Mouse (Mus musculus) thymus, postnatal 10 days (tissue): ENCODE results near the gene Wdr44.
"Not testable (repeated sequence)": the region's sequence is repeated elsewhere in the genome, so short reads cannot be mapped to it uniquely, and the experiment has no call there.

ENCODE experiments used
- DNase-seq, 2 experiments: peaks; one replicate each; pipeline ENCODE4 v3.0.0; 2021; ENCODE audit warnings: low spot score in 2 of 2

Gene Wdr44

DNA sequence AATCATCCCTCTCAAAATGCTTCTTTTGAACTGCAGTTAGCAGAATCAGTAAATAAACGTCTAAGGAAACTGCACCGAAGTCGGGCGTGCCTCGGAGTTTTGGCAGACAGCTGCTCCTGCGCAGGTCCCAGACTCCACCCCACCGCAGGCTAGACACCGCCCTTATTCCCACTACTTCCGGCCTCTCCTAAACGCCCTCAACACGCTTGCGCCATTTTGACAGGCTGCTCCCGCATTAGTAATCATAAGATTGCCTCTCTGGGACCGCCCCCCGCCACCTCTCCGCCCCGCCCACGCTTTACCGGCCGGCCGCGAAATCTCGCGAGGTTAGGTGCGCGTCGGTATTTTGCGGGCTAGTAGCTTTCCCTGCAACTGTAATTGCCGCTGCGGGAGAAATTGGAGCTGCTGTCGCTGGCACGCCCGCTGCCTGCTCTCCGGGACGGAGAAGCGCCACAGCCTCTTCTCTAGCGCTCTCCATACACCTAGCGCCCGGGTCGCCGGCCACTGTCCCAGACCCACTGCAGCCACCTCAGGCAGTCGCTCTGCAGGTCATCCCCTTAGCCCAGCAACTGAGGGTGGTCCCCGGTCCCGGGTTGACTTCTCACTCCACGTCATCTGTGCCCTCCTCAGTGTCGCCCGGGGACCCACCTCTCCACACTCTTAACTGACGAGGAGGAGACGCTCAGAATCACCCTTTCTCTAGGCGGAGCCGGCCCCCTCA lies at the start of gene Wdr44:
Wdr44 (plus strand) TSS at position 330 of the 721 bp plus-strand sequence.
- peak; percentile 92 for DNase-seq

GRCm38 (mm10) chrX:23648371-23648770 lies 44.5 kb upstream of the Wdr44 start:
- DNase-seq = no peak

DNA sequence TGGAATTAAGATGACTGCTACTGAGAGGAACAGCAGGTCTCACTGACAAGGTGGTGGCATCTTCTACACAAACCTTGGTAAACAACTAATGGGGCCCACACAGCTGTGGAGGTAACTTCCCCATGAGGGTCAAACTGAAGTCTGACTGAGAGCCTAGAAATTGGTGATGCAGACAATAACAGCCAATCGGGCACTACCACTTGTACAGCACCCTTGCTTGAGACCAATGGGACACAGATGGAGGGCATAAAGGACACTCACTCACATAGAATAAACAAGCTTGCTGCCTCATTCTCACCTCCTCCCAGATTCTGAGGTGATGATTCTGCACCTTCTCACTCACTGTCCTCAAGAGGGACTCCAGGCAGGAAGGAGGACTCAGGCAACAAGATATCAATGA lies 30.6 kb upstream of the Wdr44 start:
- no peak for DNase-seq

DNA sequence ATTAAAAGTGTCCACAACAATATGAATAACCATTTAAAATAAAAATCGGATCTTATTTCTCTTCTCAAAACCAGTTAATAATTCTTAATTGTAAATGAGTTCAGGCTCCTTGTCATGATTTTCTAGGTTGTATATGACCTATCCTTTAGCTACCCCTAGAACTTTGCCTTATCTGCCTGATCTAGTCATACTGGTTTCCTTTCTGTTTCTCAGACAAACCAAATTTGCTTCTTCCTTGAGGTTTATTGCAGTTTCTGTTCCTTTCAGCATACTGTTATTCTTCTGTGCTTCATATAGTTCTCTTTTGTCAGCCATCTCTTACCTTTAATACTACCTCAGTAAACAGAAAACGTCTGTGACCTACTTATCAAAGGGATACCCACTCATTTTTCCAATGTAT lies 19.7 kb upstream of the Wdr44 start:
- no peak for DNase-seq

DNA sequence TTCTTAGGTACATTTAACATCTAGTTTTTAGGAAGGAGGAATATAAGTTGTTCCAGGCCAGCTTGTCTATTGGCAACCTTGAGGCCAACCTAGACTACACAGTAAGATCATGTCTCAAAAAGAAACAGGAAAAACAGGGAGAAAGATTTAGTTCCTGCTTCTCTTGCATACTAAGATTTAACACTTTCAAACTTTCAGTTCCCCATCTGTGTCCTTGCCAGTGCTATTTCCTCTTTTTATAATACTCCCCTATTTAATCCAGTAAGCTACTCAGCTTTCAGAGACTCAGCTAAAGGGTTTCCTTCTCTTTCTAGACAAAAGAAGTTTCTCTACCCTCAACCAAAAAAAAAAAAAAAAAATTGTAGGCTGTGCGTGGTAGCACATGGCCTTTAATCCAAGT lies 17.4 kb upstream of the Wdr44 start:
- DNase-seq = no peak

DNA sequence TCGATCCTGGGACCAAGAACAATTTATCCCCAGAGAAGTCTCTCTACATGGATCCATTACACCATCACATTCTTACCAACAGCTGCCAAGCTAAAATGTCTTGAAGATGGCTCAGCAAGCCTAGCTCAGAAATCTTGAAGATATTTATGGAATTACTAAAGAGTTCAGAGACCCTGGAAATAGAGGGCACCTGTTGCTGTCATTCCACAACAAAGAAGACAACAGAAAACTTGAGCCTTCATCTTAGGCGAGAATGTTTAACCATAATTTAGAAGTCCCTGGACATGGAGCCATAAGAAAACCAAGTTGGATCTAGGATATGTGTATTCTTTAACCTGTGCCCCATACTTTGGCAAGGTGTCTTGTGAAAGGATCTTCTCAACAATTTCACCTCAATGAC lies 16.3 kb upstream of the Wdr44 start:
- no peak for DNase-seq

DNA sequence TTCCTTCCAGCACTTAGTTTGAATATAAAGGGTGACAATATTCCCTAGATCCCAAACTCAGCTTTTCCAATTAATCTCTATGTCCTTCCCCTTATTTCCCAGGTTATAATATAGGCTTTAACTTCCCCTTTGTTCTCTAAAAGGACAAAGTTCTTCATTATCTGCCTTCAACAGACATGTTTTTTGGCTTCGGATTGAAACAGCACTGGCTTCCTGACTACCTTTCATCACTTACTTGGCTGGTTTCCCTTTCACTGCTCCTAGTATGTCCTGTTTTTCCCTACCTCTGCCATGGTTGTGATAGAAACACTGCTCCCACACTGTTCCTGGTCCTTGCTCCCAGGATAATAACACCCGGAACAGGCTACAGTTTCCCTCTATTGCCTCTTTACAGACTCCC lies 15.3 kb upstream of the Wdr44 start:
- DNase-seq = no peak

GRCm38 (mm10) chrX:23692336-23692721 lies 522 bp upstream of the Wdr44 start:
- DNase-seq = no peak

GRCm38 (mm10) chrX:23693443-23694400 lies 871 bp downstream of the Wdr44 start:
- no peak for DNase-seq

DNA sequence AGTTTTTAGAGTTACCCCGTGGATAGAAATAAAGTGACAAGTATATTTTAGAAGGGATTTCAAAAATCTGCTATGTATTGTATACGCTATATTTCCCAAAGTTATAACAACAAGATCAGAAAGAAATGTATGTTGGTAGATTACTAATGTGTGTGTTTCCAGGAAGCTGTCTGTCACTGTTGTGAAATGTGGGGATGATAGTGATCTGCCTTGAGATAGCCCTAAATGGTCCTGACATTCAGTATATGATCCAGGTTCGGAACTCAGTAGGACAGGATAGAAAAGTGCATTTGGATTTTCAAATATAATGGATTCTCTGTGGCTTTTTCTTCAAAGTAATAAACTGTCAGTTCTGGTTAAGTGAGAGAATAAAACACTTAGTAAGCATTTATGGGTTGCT lies 1.7 kb downstream of the Wdr44 start:
- DNase-seq = no peak

DNA sequence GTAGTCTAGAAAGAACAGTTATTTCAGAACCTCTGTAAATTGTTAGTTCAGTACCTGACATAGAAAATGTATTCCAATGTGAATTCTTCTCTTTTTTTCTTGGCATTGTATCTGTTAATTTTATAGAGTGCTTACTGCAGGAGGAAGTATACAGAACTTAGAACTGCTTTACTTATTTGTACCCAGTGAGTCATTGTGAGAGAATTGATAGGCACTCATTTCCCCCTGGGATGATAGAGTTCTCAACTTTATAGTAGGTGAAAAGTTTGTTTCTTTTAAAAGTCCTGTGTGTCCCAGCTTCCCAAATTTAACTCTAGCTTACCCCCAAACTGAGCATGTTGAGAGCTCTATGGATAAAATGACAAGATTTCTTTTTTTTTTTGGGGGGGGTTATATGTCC lies 2.3 kb downstream of the Wdr44 start:
- DNase-seq = no peak

DNA sequence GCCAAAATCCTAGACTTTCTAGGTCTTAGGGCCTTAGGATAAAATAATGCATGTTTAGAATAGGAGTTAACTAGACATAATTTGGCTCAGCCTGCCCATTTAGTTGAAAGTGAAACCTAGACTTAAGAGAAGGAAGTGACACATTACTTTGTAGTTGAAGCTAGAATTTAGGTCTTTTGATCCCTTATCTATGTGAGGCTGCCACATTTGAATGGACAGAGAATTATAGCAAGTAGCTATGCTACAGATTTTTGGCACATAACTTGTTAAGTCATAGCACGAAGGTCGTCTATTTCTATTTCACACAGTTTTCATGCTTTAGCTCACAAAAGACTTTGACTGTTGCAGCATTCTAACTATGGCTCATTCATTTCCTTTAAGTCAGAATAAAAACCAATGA lies 4.5 kb downstream of the Wdr44 start:
- no peak for DNase-seq

GRCm38 (mm10) chrX:23699023-23699422 lies 6.2 kb downstream of the Wdr44 start:
- DNase-seq = no peak

DNA sequence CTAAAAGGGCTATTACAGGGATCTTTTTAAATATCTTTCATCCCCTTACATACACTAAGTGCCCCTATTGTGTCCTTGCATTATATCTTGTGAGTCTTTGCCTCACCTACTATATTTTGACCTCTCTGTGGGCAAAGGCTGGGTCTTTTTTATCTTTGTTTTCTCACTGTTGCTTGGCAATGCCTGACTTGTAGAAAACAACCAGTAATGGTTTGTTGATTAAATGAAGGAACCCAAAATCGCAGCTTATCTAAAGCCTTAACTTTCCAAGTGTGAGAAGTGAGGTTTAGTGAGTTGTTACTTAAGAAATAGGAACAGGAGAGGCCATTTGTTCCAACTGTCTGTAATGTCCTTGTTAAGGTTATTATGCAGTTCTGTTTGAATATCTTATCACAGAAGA lies 24.4 kb downstream of the Wdr44 start:
- no peak for DNase-seq

GRCm38 (mm10) chrX:23727463-23727862 lies 34.6 kb downstream of the Wdr44 start:
- DNase-seq = no peak

GRCm38 (mm10) chrX:23754671-23755070 lies 61.8 kb downstream of the Wdr44 start:
- DNase-seq = no peak

GRCm38 (mm10) chrX:23767849-23768248 lies 75.0 kb downstream of the Wdr44 start:
- DNase-seq = no peak

DNA sequence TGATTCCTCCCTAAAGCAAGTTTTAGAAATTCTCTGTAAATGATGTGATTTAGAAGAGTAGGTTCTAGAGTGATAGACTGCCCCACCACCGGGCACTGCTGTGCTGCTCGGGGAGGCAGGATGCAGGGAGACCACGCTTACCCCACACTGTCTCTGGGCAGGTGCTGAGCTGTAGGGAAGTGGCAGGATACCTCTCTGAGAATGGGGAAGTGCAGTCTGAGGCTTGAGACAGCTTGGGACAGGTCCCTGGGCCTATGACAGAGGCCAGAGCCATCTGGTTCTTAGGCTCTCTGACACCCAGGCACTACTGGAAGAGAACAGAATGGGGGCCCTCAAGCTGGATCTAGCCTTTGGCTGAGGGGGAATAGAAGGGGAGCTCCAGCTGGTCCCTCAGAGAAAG lies 114.3 kb downstream of the Wdr44 start:
- no peak for DNase-seq

DNA sequence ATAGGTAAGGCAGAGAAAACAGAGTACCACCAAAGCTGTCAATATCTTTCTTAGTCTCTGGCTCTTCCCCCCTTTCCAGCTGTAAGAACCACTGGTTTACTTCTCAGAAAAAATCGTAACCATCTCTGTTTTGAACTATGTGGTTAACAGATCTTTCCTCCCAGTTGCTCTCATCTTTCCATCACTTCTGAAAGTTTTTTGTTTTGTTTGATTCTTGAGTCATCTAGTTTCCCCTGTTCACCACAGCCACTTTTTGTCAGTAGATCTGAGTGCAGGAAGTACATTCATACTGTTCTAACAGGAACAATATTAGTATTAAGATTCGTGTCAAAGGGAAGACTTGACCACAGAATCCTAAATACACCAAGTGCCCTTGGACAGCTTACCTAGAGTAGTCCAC lies 117.5 kb downstream of the Wdr44 start:
- no peak for DNase-seq

DNA sequence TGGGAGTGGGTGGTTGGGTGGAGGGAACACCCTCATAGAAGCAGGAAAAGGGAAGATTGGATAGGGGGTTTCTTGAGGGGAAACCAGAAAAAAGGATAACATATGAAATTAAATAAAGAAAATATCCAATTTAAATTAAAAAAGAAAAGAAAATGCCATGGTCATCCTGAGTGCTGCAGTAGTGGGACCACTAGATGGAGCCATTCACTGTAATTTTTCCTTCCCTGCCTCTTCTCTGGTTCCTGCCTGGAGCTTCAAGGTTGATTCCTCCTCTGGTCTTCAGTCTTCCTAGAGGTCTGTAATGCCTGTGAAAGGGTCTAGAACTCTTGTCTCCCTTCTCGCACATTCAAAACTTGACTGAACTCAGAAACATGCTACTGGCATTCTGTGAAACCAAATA lies 120.4 kb downstream of the Wdr44 start:
- DNase-seq = not testable (repeated sequence)

GRCm38 (mm10) chrX:23822885-23823284 lies 130.0 kb downstream of the Wdr44 start:
- DNase-seq = not testable (repeated sequence)

- no peak for DNase-seq
These were observed 130.7 kb downstream of the Wdr44 start for GRCm38 (mm10) chrX:23823398-23824023.

DNA sequence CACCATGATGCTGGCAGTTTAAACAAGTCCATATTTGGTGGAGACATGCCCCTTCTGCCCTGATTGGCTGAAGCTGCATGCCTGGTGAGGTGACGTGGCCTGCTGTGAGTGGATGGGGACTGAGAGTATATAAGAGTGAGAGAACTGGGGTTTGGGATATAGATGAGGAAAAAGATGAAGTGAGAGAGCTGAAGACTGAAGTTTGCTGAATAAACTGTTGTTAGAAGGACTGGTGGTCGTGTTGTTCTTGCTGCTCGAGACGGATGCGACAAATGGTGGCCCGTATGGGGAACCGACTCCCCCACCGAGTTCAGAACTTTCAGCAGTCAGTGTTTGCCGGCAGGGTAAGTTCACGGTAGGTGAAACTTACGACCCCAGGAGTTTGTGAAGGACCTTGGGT lies 140.9 kb downstream of the Wdr44 start:
- DNase-seq = not testable (repeated sequence)
